In the genomic region with DNA sequence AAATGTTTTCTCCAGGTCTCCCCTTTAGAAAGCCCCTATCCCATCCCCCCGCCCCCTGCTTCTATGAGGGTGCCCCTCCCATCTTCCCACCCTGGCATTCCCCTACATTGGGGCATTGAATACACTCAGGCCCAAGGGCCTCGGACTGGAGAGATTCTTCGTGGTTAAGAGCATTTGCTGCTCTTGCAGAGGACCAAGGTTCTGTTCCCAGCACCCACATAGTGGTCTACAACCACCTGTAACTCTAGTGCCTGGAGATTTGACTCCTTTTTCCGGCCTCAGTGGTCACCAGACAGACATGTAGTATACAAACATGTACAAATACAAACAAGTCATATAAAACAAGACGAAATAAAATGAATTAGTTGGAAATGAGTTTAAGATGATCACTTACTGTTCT, we compare ENCODE assay signal across 17 mouse cellular contexts.
"Had no signal": no experiment of that assay in that cellular context is flagged by ENCODE, and none has a peak within 500 bp of the region (broad histone marks: within the 10 kb centered on the region; RNA-seq: fewer than 3 reads in every experiment).

No protein-coding gene starts in this region.

- H3K27me3 ChIP-seq: neural tube, embryonic 12.5 days; neural tube, embryonic 13.5 days; neural tube, embryonic 15.5 days; stomach, embryonic 15.5 days had no signal

- DNase-seq: retina, postnatal 1 day; right cerebral cortex, adult 18-20 months; right cerebral cortex, postnatal 14 days; right cerebral cortex, postnatal 25 days; right cerebral cortex, postnatal 4 days; spleen, adult 18-20 months; thymus, adult 18-20 months; thymus, adult 2 months; thymus, postnatal 14 days; thymus, postnatal 25 days; thymus, postnatal 36 days; thymus, postnatal 4 days had no signal

- H3K4me3 ChIP-seq: neural tube, embryonic 12.5 days; neural tube, embryonic 13.5 days; neural tube, embryonic 15.5 days; stomach, embryonic 15.5 days had no signal

- H3K9ac ChIP-seq: neural tube, embryonic 12.5 days; neural tube, embryonic 13.5 days; neural tube, embryonic 15.5 days; stomach, embryonic 15.5 days had no signal

- H3K4me2 ChIP-seq: neural tube, embryonic 12.5 days; neural tube, embryonic 13.5 days; neural tube, embryonic 15.5 days; stomach, embryonic 15.5 days had no signal

- H3K36me3 ChIP-seq: neural tube, embryonic 13.5 days; neural tube, embryonic 15.5 days; stomach, embryonic 15.5 days had no signal

- H3K9me3 ChIP-seq: neural tube, embryonic 12.5 days; neural tube, embryonic 13.5 days; neural tube, embryonic 15.5 days; stomach, embryonic 15.5 days had no signal

- H3K4me1 ChIP-seq: stomach, embryonic 15.5 days had no signal

- H3K27ac ChIP-seq: neural tube, embryonic 12.5 days; neural tube, embryonic 13.5 days; neural tube, embryonic 15.5 days; stomach, embryonic 15.5 days; stomach, postnatal 0 days had no signal
